Mouse (Mus musculus) intestine, postnatal 0 days (tissue): ENCODE measurements around the gene Rdh14. TPM values are rescaled to one million over a fixed set of nuclear protein-coding genes. Genes with fewer than 3 reads are reported as not detected.

ENCODE experiments used
- ATAC-seq: fragments of 200-750 bp; cut with Nextera tagmentation; 2 replicates; pipeline ENCODE4 v1.8.0; 2017; ENCODE audit warnings: mild to moderate bottlenecking, moderate TSS enrichment, moderate library complexity
- H3K27ac ChIP-seq: fragments of 300-500 bp; sonication (generic); 2 replicates; pipeline ENCODE4 v1.5.1; 2014; ENCODE audit warnings: mild to moderate bottlenecking, low read depth, low read length, moderate library complexity
- H3K27me3 ChIP-seq: fragments of 300-500 bp; sonication (generic); replicated peaks from 2 replicates; pipeline ENCODE4 v1.6.1; 2014; ENCODE audit warnings: low read length, mixed read lengths; ENCODE audit not compliant: control insufficient read depth, insufficient read depth
- H3K36me3 ChIP-seq: fragments of 300-500 bp; sonication (generic); 2 replicates; pipeline ENCODE4 v1.6.1; 2014; ENCODE audit warnings: mild to moderate bottlenecking, moderate library complexity; ENCODE audit not compliant: control insufficient read depth, insufficient read depth
- H3K4me1 ChIP-seq: fragments of 300-500 bp; sonication (generic); replicated peaks from 2 replicates; pipeline ENCODE4 v1.6.1; 2014; ENCODE audit warnings: antibody characterized with exemption, low read length, mixed read lengths; ENCODE audit not compliant: control insufficient read depth, insufficient read depth
- H3K4me2 ChIP-seq: fragments of 300-500 bp; sonication (generic); replicated peaks from 2 replicates; pipeline ENCODE4 v1.6.1; 2014; ENCODE audit warnings: low read depth, mild to moderate bottlenecking, moderate library complexity
- H3K4me3 ChIP-seq: fragments of 300-500 bp; sonication (generic); 2 replicates; pipeline ENCODE4 v1.5.1; 2014; ENCODE audit warnings: low read depth, low read length
- H3K9ac ChIP-seq: fragments of 300-500 bp; sonication (generic); 2 replicates; pipeline ENCODE4 v1.6.1; 2014; ENCODE audit warnings: mild to moderate bottlenecking, low read depth, low read length
- H3K9me3 ChIP-seq: fragments of 300-500 bp; sonication (generic); 2 replicates; pipeline ENCODE4 v1.6.1; 2016; ENCODE audit warnings: mixed run types; ENCODE audit not compliant: control insufficient read depth
- CTCF ChIP-seq: sonication (generic); IDR thresholded peaks from 2 replicates; pipeline ENCODE4 v1.5.1; 2016; ENCODE audit warnings: low read depth, mild to moderate bottlenecking, control low read depth, antibody characterized with exemption, moderate library complexity
- WGBS: fragments of 180-500 bp; shearing (Covaris S2); extraction: QIAGEN DNeasy Blood & Tissue Kit; methylation state at CpG from one replicate; pipeline ENCODE4 v1.1.7; 2014; 5-methylcytosine and 5-hydroxymethylcytosine counted together
- polyA plus RNA-seq: library from polyadenylated mRNA; unstranded; fragments of >200 nt; fragmentation: Nextera tagmentation; extraction: Ambion mirVana; gene quantifications from 2 replicates; pipeline ENCODE4 v1.2.1, GENCODE M21; 2015

The Rdh14 gene
- 53.7 and 60.6 TPM in 2 replicates for polyA plus RNA-seq

GRCm38 (mm10) chr12:10390671-10391441, at the start of gene Rdh14:
TSS of gene Rdh14 (plus strand) at chr12:10390772.
- TF ChIP-seq CTCF = peak; percentile 84
- Histone ChIP-seq H3K9me3 (no peaks in the 10 kb centered on the region), H3K9ac (peak within 1 kb of the TSS; percentile 84), H3K27ac (peak within 1 kb of the TSS; percentile 97), H3K27me3 (no peaks in the 10 kb centered on the region), H3K4me2 (peak within 1 kb of the TSS; percentile 73), H3K4me1 (no peaks in the 10 kb centered on the region), H3K36me3 (peaks cover 7% of the 10 kb centered on the region; the same call in 1 of the 2 replicates), H3K4me3 (peak within 1 kb of the TSS; percentile 55)
- WGBS = under 1% methylated on average over 53 of the region's 53 CpGs
- peak; percentile 99 for ATAC-seq

DNA sequence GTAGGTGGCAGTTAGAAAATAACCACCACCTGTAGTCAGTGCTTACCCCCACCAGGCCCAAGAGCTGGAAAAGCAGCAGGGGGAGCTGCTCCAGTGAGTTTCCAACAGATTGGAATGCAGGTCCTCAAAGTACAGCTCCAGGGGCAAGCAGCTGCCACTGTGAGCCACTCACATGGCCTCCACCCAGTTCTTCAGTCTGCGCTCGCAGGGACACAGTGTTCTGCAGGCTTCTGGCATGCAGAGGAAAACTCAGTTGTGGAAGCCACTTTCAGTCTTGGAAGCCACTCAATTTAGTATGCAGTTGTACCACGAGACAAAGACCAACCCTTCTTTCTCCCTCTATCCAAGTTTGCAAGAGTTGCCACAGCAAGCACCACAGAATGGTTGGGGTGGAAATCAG, 39.9 kb upstream of the Rdh14 start:
- H3K27ac ChIP-seq = no peak overlapping the region
- H3K27me3 ChIP-seq = no peaks in the 10 kb centered on the region
- TF ChIP-seq CTCF = no peak
- H3K4me2 ChIP-seq = no peak overlapping the region
- H3K4me1 ChIP-seq = no peaks in the 10 kb centered on the region
- ATAC-seq = no peak
- H3K9me3 ChIP-seq = no peaks in the 10 kb centered on the region
- WGBS = 64% methylated on average over 3 of the region's 3 CpGs
- no peaks in the 10 kb centered on the region for H3K36me3 ChIP-seq
- no peak overlapping the region for H3K9ac ChIP-seq
- no peak overlapping the region for H3K4me3 ChIP-seq

GRCm38 (mm10) chr12:10357756-10358155, 32.8 kb upstream of the Rdh14 start:
- ATAC-seq = no peak
- TF ChIP-seq CTCF = no peak
- WGBS = 57% methylated on average over 6 of the region's 6 CpGs

GRCm38 (mm10) chr12:10369673-10370072, 20.9 kb upstream of the Rdh14 start, which contains the start of gene Nt5c1b:
TSS of gene Nt5c1b (plus strand) at chr12:10369973.
- H3K4me2 ChIP-seq = no peak within 1 kb of the TSS
- no peak within 1 kb of the TSS for H3K4me3 ChIP-seq
- H3K9ac ChIP-seq = no peak within 1 kb of the TSS
- H3K27ac ChIP-seq = no peak within 1 kb of the TSS
- no peaks in the 10 kb centered on the region for H3K27me3 ChIP-seq
- no peaks in the 10 kb centered on the region for H3K4me1 ChIP-seq
- whole genome bisulfite sequencing = 80% methylated on average over 3 of the region's 3 CpGs
- no peaks in the 10 kb centered on the region for H3K36me3 ChIP-seq
- no peak for TF ChIP-seq CTCF
- H3K9me3 ChIP-seq = no peaks in the 10 kb centered on the region
- ATAC-seq = no peak

More at GRCm38 (mm10) chr12:10357756-10358155, 32.8 kb upstream of the Rdh14 start:
- no peaks in the 10 kb centered on the region for H3K36me3 ChIP-seq
- H3K27me3 ChIP-seq = no peaks in the 10 kb centered on the region
- no peaks in the 10 kb centered on the region for H3K4me1 ChIP-seq
- H3K4me3 ChIP-seq = no peak overlapping the region
- no peak overlapping the region for H3K27ac ChIP-seq
- H3K9ac ChIP-seq = no peak overlapping the region
- no peaks in the 10 kb centered on the region for H3K9me3 ChIP-seq
- no peak overlapping the region for H3K4me2 ChIP-seq

GRCm38 (mm10) chr12:10400788-10401187, 10.2 kb downstream of the Rdh14 start:
- TF ChIP-seq CTCF = no peak
- Histone ChIP-seq H3K4me3 (no peak overlapping the region), H3K27ac (no peak overlapping the region), H3K9me3 (no peaks in the 10 kb centered on the region), H3K27me3 (no peaks in the 10 kb centered on the region), H3K9ac (no peak overlapping the region), H3K4me2 (no peak overlapping the region), H3K4me1 (no peaks in the 10 kb centered on the region), H3K36me3 (no peaks in the 10 kb centered on the region)
- ATAC-seq = no peak
- WGBS = 50% methylated on average over 1 of the region's 1 CpGs

GRCm38 (mm10) chr12:10402421-10403115, 12.0 kb downstream of the Rdh14 start:
- WGBS = 70% methylated on average over 9 of the region's 9 CpGs
- no peak overlapping the region for H3K4me3 ChIP-seq
- ATAC-seq = no peak
- no peak overlapping the region for H3K4me2 ChIP-seq
- no peak for TF ChIP-seq CTCF
- H3K27ac ChIP-seq = no peak overlapping the region
- H3K36me3 ChIP-seq = no peaks in the 10 kb centered on the region
- no peaks in the 10 kb centered on the region for H3K4me1 ChIP-seq
- H3K9me3 ChIP-seq = no peaks in the 10 kb centered on the region
- no peaks in the 10 kb centered on the region for H3K27me3 ChIP-seq
- H3K9ac ChIP-seq = no peak overlapping the region
